Comparison of ENCODE assay signal across 14 mouse cellular contexts in genomic region chr9:61436104-61436503, GRCm38 (mm10).
DNase-seq lines count a peak whose midpoint lies in the region; ATAC-seq and TF ChIP-seq lines count a peak whose summit lies in the region.
"Had no signal": no experiment of that assay in that cellular context is flagged by ENCODE, and none has a peak within 500 bp of the region (broad histone marks: within the 10 kb centered on the region; RNA-seq: fewer than 3 reads in every experiment).

No protein-coding gene starts in this region.

- no peak overlapping the region for H3K27ac ChIP-seq in liver, postnatal 0 days (ENCODE audit: low read depth)
- no peak overlapping the region for H3K27ac ChIP-seq in forebrain, embryonic 11.5 days (ENCODE audit: low read depth, low read length)
- H3K27ac ChIP-seq: embryonic facial prominence, embryonic 10.5 days; limb, embryonic 13.5 days; midbrain, embryonic 15.5 days; neural tube, embryonic 12.5 days had no signal

- peak; percentile 27 for DNase-seq in heart, postnatal 4 days
- no peak for DNase-seq in heart, postnatal 36 days
- peak; percentile 47 for DNase-seq in liver, postnatal 0 days
- DNase-seq in liver (no peak), NIH3T3 (ENCODE audit: low read depth) (peak; percentile 77)
- DNase-seq in gastrocnemius, postnatal 14 days: peak; percentile 41
- DNase-seq in forebrain, embryonic 11.5 days (ENCODE audit: low spot score): no peak
- DNase-seq: heart, postnatal 10 days; kidney, postnatal 4 days; right cerebral cortex, postnatal 4 days had no signal

- H3K27me3 ChIP-seq in liver, postnatal 0 days (ENCODE audit: insufficient read depth, low read length): no peaks in the 10 kb centered on the region
- H3K27me3 ChIP-seq in forebrain, embryonic 11.5 days (ENCODE audit: control insufficient read depth, insufficient read depth, low read length): no peaks in the 10 kb centered on the region
- H3K27me3 ChIP-seq: midbrain, embryonic 15.5 days had no signal

- H3K9ac ChIP-seq in liver, postnatal 0 days (replicated peaks): no peak overlapping the region
- no peak overlapping the region for H3K9ac ChIP-seq in forebrain, embryonic 11.5 days (ENCODE audit: low read length)
- H3K9ac ChIP-seq: limb, embryonic 13.5 days; midbrain, embryonic 15.5 days; neural tube, embryonic 12.5 days had no signal

- 0 out of 2 replicates have a peak, but pooled peaks cover 2% of the 10 kb centered on the region for H3K4me1 ChIP-seq in liver, postnatal 0 days (ENCODE audit: insufficient read depth)
- H3K4me1 ChIP-seq in forebrain, embryonic 11.5 days (replicated peaks; ENCODE audit: control insufficient read depth, insufficient read depth, low read length): no peaks in the 10 kb centered on the region

- TF ChIP-seq EP300 in liver, postnatal 0 days (IDR thresholded peaks at IDR 0.05; ENCODE audit: low read depth): no peak

- WGBS in liver, postnatal 0 days (ENCODE audit: insufficient replicate concordance): 54% methylated on average over 2 of the region's 2 CpGs
- 80% methylated on average over 2 of the region's 2 CpGs for WGBS in forebrain, embryonic 11.5 days

- no peak overlapping the region for H3K4me2 ChIP-seq in liver, postnatal 0 days (ENCODE audit: low read depth, low read length)
- H3K4me2 ChIP-seq in forebrain, embryonic 11.5 days (ENCODE audit: low read depth, low read length, severe bottlenecking): no peak overlapping the region
- H3K4me2 ChIP-seq: limb, embryonic 13.5 days; midbrain, embryonic 15.5 days; neural tube, embryonic 12.5 days had no signal

- peak; percentile 48 for ATAC-seq in liver, postnatal 0 days
- no peak for ATAC-seq in forebrain, embryonic 11.5 days (replicated peaks; ENCODE audit: low FRiP score)
- ATAC-seq: midbrain, embryonic 15.5 days had no signal

- no peaks in the 10 kb centered on the region for H3K9me3 ChIP-seq in liver, postnatal 0 days (ENCODE audit: low read length)
- H3K9me3 ChIP-seq in forebrain, embryonic 11.5 days (ENCODE audit: control insufficient read depth, low read length): no peaks in the 10 kb centered on the region
- H3K9me3 ChIP-seq: embryonic facial prominence, embryonic 10.5 days; limb, embryonic 13.5 days; midbrain, embryonic 15.5 days; neural tube, embryonic 12.5 days had no signal

- no peak for TF ChIP-seq CTCF in liver, postnatal 0 days (IDR thresholded peaks at IDR 0.05; ENCODE audit: low read depth)

- H3K36me3 ChIP-seq in liver, postnatal 0 days (replicated peaks; ENCODE audit: insufficient read depth, low read length): no peaks in the 10 kb centered on the region
- no peaks in the 10 kb centered on the region for H3K36me3 ChIP-seq in forebrain, embryonic 11.5 days (ENCODE audit: control insufficient read depth, insufficient read depth, low read length)
- H3K36me3 ChIP-seq: embryonic facial prominence, embryonic 10.5 days; limb, embryonic 13.5 days; midbrain, embryonic 15.5 days; neural tube, embryonic 12.5 days had no signal

- intact Hi-C loops in heart, postnatal 36 days (cut with DNase I): no loop called here
- intact Hi-C loops in gastrocnemius, postnatal 14 days (cut with DNase I; ENCODE audit: low total_unique reads): no loop called here

- H3K4me3 ChIP-seq in liver, postnatal 0 days (ENCODE audit: low read depth, low read length): no peak overlapping the region
- no peak overlapping the region for H3K4me3 ChIP-seq in forebrain, embryonic 11.5 days (ENCODE audit: low read depth, low read length)
- H3K4me3 ChIP-seq: embryonic facial prominence, embryonic 10.5 days; limb, embryonic 13.5 days; midbrain, embryonic 15.5 days; neural tube, embryonic 12.5 days had no signal

Comparison
In these comparisons a context has a peak if more than half of its experiments do, and no peak if none do; other contexts are left out.
1. DNase-seq: peak in heart, postnatal 4 days (single experiment), liver, postnatal 0 days (single experiment), NIH3T3 (single experiment) and gastrocnemius, postnatal 14 days (single experiment); none in heart, postnatal 36 days (0 of 2), liver (single experiment) and forebrain, embryonic 11.5 days (single experiment).